Mouse (Mus musculus): ENCODE data around the gene Smarcd3. TPM values are rescaled to one million over a fixed set of nuclear protein-coding genes. Genes with fewer than 3 reads are reported as not detected.

Smarcd3 gene
- total RNA-seq, 2 experiments from 2014 or later, result 0.08 TPM; not detected in 1

DNA sequence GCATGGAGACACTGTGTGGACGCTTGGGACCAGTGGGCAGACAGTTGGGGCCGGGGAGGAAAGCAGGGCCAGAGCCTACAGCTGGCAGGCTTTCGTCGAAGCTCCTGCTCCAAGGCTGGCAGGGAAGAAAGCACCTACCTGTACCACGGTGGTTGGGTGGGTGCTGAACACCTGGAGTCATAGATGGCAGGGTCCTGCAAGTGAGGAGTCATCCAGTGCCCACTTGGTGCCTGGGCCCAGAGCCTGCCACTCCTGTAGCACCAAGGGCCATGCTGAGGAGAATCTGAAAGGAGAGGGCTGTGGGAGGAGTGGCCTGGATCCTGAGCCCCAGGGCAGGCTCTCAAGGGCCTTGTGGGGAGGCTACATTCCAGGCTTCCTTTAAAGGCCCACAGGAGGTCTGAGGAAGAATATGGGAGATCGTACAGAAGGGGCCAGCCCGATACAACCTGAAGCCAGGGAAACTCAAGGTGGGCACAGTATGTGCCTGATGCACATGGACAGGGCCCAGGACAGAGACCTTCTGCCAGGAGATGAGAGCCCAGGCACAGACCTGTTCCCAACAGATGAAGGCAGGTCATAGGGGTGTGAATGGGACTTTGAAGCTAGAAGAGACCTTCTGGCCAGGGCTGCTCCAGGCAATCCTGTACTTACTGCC lies 1.7 kb downstream of the Smarcd3 start:
- no peak for ATAC-seq (replicated peaks; ENCODE audit: poor library complexity)

DNA sequence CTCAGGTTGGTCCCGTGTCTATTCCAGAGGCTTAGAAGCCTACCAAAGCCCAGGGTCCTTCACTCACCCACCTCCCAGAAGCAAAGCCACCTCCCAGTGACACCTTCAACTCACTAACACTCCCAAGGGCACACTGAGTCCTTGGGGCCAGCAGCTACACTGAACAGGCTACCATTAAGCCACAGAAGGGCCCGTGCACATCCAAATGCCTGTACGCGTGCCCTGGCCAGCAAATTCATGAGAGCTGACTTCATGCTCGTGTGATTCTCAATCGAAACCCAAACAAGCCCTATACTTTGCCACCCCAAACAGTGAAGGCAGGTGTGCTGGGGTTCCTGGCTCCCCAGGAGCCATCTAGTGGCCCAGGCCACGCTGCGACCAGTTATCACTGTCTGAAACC lies 3.6 kb downstream of the Smarcd3 start:
- no peak for ATAC-seq (replicated peaks; ENCODE audit: poor library complexity)

DNA sequence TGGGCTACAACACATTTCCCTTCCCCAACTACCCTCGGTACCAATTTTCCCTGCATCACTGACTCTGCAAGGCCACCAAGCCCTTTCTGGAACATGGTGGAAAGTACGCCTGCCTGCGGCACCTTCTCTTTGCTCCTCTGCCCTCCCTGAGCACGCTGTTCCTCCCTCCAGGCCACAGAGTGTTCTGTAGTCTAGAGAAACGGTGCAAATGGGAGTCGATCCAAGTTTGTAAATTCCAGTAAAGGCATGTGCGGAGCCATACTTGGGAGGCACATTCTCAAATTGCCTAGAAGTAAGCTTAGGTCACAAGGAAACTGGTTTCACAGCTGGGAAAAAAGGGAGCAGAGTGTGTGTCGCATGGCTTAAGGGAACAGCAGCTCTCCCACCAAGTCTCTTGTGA lies 4.1 kb downstream of the Smarcd3 start:
- no peak for ATAC-seq (replicated peaks; ENCODE audit: poor library complexity)

DNA sequence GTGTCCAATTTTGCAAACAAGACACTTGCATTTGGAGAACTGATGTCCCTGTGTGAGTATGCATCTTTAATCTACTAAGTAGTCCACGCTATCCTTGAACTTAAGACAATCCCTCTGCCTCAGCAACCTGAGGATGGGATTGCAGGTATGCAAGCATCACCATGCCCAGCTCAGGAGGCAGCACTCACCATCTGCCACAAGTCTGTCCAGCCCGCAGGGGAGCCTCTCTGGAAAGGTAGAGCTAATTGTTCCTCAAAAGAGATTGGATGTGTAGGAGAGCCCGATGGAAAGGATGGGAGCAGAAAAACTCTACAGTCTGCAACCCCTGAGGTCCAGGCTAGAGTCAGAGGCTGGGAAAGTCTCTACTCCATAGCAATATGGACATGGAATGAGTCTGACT lies 5.3 kb downstream of the Smarcd3 start:
- no peak for ATAC-seq (replicated peaks; ENCODE audit: poor library complexity)

DNA sequence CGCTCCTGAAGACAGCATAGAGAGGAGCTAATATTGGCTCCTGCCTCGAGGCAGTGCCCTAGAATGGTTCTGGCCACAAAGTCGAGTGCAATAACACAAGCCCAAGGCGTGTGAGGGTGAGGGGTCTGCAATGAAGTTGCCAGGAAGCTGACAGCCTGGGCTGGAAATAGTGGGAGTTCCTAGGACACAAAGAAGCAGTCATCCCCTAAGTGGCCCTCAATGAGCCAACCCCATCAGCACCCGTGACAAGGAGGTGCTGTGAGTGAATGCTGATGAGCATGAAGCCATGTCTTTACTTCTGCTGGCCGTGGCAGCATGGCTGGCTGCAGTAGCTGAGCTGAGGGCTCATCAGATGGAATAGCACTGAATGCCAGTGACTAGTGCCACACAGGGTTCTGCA lies 9.1 kb downstream of the Smarcd3 start:
- ATAC-seq (replicated peaks; ENCODE audit: poor library complexity), result no peak

DNA sequence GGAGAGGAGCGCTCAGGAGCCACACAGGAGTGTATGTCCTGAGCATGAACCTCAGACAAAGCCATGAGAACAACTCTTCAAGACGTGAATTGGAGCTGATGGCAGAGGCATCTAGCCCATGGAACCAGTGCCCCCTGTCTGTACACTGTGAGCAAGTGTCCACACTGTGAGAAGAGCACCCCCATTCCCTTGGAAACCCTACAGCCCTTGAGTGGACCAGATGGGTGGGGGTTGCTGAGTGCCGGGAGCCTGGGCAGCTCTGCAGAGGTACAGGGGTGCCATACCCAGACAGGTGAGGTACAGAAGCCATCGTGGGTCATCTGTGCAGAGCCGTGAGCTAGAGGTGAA lies 11.9 kb downstream of the Smarcd3 start:
- peak; percentile 20; the same call in 1 of the 2 replicates for ATAC-seq (replicated peaks; ENCODE audit: poor library complexity)

DNA sequence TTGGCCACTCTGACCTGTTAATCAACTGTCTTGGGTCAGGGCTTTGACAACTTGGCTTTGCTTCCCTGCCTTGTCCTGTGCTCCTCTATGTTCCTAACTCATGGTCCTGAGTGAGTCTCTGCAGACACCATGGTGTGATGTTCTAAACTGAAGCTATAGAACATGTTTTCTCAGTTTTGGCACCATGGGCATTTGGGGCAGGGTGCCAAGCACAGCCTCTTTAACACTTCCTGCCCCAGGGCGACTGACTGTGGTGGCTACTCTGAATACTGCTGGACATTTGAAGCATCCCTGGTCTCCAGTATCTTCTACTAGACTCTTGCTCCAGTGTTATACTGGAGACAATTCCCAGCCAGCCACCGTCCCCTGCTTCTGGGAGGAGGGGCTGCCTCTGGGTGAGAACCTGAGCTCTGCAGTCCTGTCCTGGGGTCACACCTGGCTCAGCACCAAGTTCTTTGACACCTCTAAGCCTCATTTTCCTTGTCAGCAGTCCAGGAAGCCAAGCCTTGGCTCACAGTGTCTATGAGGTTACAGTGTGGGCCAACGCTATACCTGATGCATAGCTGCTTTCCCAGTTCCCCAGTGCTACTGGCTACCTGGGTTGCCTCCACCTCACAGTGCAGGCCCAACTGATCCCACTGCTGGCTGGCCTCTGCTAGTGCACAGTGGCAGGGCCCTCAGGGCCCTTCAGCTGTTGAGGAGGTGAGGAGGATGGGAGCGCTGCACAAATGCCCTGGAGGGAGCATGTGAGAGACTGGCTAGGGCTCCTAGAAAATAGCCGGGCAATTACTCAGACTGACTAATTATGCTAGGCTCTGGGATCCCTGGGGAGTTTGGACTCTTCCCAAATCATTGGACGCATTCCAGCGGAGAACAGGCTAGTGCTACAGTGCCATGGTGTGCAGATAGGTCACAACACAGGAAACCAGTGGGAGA lies 12.6 kb downstream of the Smarcd3 start:
- ATAC-seq (replicated peaks; ENCODE audit: poor library complexity), result no peak

DNA sequence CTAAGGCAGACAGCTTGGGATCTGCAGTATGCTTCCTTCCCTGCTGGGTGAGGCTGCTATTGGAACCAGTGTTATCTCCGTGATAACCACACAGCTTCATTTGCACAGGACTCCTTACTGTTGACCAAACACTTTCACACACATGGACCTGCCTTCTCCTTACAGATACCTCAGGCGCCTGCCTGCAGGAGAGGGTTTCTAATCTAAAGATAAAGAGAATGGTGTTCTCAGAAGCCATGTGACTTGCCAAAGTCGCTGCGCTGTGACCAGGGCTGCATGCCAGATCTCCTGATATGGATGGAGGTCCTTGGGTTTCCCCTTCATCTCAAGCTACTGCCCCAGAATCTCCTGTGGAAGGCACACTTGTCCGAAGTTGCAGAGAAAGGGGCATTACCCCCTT lies 14.8 kb downstream of the Smarcd3 start:
- no peak for ATAC-seq (replicated peaks; ENCODE audit: poor library complexity)

DNA sequence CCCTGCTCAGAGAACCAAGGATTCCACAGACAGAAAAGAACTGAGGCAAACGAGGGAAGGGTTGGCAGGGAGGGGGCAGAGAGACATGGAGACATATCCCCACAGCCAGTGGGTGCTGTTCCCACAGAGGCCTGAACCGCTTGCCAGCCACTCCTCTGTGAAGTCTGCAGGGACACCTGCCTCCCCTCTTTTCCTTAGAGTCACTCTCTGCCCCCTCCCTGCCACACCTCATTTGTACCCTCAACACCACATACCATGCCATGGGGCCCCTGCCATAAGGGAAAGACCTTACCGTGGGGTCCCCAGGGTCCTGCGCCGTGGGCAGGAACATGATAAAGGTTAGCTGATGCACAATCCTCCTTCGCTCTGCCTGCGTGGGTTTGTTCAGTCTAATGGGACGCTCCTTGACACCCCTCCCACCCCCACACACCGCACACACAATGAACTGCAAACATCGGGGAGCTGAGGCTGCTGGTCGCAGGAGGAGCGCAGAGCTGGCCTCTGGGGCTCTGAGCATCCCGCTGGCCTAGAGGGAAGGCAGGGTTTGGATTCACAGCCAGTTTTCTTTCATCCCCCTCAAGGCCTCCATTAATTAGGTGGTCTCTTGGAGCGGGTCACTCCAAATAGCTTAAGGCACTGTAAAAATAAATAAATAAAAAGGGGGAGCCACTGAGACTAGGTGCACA lies 18.1 kb downstream of the Smarcd3 start:
- no peak for ATAC-seq (replicated peaks; ENCODE audit: poor library complexity)

DNA sequence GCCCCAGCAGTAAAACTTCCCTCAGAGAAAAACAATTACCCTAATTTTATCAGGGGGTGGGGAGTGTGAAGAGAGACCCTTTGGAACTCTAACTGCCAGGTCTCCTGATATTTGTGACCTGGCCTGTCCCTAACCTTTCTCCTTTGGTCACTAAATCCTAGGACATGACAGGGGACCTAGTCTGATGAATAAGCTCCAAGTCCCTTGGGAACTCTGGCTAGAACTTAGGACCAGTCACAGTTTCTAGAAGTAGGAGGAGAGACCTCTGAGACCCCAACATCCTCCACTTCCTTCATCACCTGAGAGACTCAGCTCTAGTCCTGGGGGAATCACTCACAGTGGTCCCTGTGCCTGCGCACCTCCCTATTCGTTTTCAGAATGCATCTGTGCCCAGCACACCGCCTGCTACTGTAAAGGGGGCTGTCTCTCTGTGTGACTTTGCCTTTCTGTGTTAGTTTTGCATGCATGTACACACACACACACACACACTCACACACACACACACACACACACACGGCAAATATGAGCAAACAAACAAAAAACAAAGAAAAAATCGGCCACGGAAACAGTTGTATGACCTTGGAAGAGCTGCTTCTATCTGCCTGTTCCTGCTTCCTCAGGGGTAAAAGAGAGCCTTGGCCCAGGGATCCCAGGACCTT lies 18.8 kb downstream of the Smarcd3 start:
- ATAC-seq (replicated peaks; ENCODE audit: poor library complexity), result no peak

DNA sequence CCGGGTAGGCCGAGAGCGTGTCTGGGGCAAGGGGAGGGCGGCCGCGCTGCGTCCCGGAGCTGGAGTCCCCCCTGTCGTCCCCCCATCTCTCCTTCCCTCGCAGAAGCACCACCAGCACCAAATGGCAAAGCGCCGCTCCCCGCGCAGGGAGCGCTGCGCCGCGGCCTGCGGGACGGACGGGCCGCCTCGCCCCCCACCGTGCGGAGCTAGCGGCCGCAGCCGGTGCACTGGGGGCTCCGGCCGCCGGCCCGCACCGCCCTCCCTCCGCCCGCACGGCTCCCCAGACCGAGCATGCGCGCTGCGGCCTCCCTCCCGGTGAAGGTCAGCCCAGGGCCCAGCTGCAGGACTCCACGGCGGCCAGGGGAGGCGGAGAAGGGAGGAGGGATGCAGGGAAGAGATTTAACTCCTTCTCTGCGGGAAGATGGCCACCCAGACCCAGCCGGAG lies 19.5 kb downstream of the Smarcd3 start:
- no peak for ATAC-seq (replicated peaks; ENCODE audit: poor library complexity)

DNA sequence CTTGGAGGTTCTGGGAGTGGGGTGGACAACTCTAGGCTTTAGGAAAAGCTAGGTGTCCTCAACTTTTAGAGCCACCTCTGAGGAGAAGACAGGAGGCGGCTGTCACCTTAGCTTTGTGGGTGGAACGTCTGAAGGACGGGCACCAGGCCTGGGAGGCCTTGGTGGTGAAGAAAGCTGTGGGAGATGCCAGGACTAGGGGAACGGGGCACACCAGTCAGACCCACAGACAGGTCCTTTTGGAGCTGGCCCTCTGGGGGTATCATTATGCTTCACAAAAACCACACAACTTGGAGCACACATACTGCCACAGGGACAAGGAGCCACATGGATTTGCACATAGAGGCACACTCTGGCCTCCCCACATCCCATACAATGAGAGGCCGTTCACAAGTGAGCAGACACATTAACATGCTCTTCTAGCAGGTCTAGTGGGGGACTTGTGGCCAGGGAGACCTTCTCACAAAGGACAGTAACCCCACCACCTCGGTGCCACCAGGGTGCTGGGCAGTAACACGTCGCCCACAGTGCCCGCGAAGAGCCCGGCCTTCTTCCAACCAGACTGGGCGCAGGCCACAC lies 20.0 kb downstream of the Smarcd3 start:
- no peak for ATAC-seq (replicated peaks; ENCODE audit: poor library complexity)

DNA sequence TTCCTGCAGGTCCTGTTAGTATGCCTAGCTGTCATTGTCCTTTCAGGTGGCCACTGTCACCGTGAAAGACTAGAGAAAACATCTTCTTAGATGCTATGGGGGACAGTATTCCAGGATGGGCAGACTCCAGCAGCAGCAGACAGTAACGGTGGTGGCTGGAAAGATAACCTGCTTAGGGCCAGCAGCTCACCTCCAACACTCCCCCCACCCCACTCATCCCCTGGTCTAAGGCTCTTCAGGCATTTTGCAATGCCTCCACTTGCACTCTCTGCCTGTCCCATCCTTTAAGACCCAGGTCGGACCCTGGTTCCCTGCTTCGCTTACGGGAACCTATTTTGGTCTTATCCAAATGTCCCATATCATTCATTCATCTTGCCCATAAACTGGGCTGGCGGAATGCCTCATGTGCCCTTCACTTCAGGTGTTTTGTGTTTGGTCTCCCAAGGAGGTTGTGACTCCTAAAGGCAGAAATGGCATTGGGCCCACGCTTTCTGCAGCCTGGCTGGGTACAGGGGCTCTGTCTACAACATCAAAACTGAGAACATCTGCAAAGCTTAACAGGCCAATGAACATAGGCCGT lies 20.7 kb downstream of the Smarcd3 start:
- ATAC-seq (replicated peaks; ENCODE audit: poor library complexity), result no peak

DNA sequence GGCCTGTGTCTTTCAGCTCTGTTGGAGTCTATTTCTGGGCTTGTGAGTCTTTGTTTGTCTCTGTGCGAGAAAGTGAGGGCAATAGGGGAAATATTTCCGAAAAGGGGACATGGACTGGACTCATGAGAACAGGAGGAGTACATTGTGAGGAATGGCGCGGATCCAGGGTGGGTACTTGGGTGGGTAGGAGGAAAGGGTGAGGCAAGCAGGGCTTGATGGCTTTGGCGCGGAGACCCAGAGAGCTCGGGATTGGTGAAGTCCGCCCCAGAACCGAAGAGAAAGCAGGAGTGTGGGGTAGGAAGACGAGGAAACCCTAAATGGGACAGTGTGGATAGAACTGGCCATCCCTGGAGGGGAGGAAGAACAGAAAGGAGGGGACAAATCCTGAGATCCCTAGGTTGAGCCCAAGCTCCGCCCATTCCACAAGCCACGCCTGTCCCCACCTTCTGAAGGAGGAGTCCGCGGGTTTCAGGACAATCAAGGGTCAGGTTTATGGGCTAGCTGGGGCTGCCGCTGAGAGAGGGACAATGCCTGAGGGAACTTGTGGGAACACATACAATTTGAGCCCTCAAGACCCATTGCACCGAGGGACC lies 21.4 kb downstream of the Smarcd3 start:
- peak; percentile 29; the same call in 1 of the 2 replicates for ATAC-seq (replicated peaks; ENCODE audit: poor library complexity)

DNA sequence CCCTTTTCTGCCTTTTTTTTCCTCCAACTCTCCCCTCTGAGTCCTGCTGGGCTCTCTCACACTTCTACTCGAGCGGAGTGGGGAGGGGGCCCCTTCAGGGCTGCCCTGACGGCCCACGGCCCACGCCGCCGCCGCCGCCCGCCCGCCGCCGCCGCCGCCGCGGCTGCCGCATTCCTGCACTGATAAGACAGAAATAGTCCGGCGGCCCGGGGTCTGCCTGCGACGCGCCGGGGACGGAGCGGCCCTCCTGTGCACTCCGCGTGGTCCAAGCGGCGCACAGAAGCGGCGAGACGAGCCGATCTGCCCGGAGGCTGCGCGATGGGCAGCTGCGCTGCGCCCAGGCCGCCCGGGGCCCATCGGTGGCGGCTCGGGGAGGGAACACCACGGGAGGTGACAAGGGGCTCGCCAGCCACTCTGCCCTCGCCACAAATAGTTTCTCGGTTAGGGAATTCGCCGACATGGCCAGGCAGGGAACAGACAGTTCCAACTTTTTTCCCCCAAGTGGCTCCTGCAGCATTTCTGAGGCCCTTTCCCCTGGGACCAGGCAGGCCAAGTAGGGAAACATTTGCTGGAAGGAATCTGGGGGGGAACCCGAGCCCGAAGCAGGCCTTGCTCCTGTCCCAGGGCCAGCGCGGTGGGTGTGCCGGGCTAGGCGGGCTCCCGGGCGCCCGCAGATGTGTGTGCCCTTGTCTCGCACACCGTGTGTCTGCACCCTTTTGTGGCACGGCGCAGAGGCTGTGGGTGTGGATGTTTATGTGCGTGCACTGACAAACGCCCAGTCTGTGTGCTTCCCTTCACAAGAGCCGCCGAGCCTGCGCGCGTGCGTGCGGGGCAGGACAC lies 22.1 kb downstream of the Smarcd3 start:
- 0 out of 2 replicates have a peak, but pooled peaks have one; percentile 18 for ATAC-seq (replicated peaks; ENCODE audit: poor library complexity)

DNA sequence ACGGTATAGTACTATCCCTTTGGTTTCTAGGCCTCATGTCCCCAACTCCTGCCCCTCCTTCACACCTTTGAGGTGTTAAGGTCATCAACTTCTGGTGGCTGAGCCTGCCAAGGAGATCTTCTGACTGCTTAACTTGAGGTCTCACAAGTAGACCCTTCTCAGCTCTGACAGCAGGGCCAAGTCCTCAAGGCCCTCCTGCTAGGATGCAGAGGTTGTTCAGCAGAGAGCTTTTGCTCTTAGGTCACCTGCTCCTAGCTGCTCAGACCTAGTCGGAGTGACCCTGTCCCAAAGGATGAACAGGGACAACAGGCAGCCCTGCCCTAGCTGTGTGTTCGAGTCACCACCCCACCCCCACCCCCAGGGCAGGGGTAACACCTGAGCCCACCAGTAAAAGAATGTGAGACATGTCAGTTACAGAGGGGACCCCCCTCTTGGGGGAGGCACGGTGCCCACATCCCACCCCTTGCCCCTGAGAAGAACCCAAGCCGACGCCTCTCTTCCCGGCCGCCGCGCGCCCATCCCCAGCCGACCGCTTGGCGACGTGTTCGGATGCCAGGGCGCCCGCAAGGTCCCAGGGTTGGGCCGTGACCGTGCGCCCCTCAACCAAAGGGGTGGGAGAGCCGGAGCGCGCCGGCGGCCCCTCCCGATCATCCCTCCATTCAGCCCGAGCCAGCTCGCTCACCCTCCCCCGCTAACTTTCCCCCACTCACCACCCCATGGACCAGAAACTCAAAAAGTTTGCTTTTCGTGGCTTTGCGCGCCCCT lies 23.0 kb downstream of the Smarcd3 start:
- no peak for ATAC-seq (replicated peaks; ENCODE audit: poor library complexity)

DNA sequence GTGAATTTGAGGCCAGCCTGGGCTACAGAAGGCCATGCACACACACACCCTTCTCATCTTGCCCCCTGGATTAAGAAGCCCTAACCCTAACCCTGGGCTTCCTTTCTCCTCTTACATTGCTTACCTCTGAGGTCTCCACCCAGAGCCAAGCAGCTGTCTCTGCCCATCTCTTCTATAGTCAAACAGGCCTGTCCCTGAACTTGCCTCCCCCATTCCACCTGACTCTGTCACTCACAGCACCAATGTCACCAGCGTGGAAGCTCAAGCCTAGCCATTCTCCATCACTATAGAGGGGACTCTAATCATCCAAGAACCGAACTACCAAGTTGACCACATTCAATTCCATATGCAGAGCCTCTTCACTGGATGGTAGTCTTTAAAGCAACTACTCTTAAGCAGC lies 24.0 kb downstream of the Smarcd3 start:
- no peak for ATAC-seq (replicated peaks; ENCODE audit: poor library complexity)

DNA sequence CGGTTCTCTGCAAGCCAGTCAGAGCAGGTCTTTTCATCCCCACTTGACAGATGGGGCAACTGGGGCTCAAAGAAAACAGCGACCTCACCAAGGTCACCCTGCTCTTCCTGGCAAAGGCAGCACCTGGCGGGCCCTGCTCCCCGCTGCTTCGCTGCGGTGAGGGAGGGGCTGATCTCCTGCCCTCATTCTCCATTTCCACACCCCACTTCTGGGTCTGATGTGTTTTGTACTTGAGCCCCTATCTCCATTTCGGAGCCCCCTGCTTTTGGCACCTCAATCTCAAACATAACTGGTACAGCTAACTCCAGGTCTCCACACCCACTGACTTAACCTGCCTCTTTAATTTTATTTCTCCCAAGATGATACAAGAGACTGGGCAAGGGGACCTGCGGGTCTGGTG lies 25.1 kb downstream of the Smarcd3 start:
- ATAC-seq (replicated peaks; ENCODE audit: poor library complexity), result no peak

Measured in megakaryocyte progenitor cell, adult 5-6 weeks (primary cell).